Mouse (Mus musculus): ENCODE results near the gene Kcnip1.

DNA sequence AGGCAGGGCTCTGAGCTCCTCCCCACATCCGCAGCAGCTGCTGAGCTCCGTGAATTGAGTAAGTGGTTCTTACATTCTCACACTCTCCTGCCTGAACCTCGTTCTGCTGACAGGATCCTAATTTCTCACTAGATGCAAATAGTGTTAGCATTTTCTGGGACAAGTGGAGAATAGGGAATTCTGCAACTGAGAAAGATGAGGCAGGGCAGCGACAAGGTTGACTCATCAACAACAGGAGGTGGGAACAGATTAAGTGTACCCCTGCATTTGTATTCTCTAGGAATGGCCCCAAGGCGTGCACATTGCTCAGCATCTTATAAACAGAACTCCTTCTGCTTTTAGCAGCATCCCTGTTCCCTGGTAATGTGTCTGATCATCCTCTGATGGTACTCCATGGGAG lies 47.1 kb upstream of the Kcnip1 start:
- TF ChIP-seq POLR2A (IDR thresholded peaks at IDR 0.05; ENCODE audit: control insufficient read depth, extremely low read depth, insufficient read depth, low read length, poor library complexity): no peak
- no peak for TF ChIP-seq CTCF (IDR thresholded peaks at IDR 0.05; ENCODE audit: borderline replicate concordance, control insufficient read depth, extremely low read depth, insufficient read depth, low read length, poor library complexity)
